Mouse (Mus musculus) heart, embryonic 15.5 days (tissue): ENCODE measurements at regions not wholly inside any gene's neighbourhood (a gene's known extent, or its start where the extent isn't known, plus 50 kb on each side); places are given as distances from the start of the nearest gene placed in this dataset.

ENCODE experiments used
- ATAC-seq: fragments of 200-750 bp; cut with Nextera tagmentation; replicated peaks from 2 replicates; pipeline ENCODE4 v1.8.0; 2017; ENCODE audit warnings: low read depth, moderate TSS enrichment; ENCODE audit not compliant: insufficient number of reproducible peaks, insufficient read depth, low FRiP score
- H3K27ac ChIP-seq: fragments of 300-500 bp; sonication (generic); 2 replicates; pipeline ENCODE4 v1.5.1; 2015; ENCODE audit warnings: mild to moderate bottlenecking, inconsistent platforms
- H3K27me3 ChIP-seq: fragments of 300-500 bp; sonication (generic); 2 replicates; pipeline ENCODE4 v1.6.1; 2015; ENCODE audit warnings: inconsistent platforms
- H3K36me3 ChIP-seq: fragments of 300-500 bp; sonication (generic); 2 replicates; pipeline ENCODE4 v1.6.1; 2015; ENCODE audit warnings: mild to moderate bottlenecking, inconsistent platforms
- H3K4me1 ChIP-seq: fragments of 300-500 bp; sonication (generic); replicated peaks from 2 replicates; pipeline ENCODE4 v1.6.1; 2015; ENCODE audit warnings: inconsistent platforms
- H3K4me2 ChIP-seq: fragments of 300-500 bp; sonication (generic); 2 replicates; pipeline ENCODE4 v1.6.1; 2015; ENCODE audit warnings: inconsistent platforms, mild to moderate bottlenecking, moderate library complexity
- H3K4me3 ChIP-seq: fragments of 300-500 bp; sonication (generic); 2 replicates; pipeline ENCODE4 v1.5.1; 2015; ENCODE audit warnings: mild to moderate bottlenecking, inconsistent platforms
- H3K9ac ChIP-seq: fragments of 300-500 bp; sonication (generic); 2 replicates; pipeline ENCODE4 v1.6.1; 2015; ENCODE audit warnings: mild to moderate bottlenecking, inconsistent platforms
- H3K9me3 ChIP-seq: fragments of 300-500 bp; sonication (generic); replicated peaks from 2 replicates; pipeline ENCODE4 v1.6.1; 2016; ENCODE audit warnings: inconsistent platforms
- WGBS: fragments of 180-500 bp; shearing (Covaris S2); methylation state at CpG from one replicate; pipeline ENCODE4 v1.1.7; 2015; ENCODE audit warnings: mixed read lengths; 5-methylcytosine and 5-hydroxymethylcytosine counted together

DNA sequence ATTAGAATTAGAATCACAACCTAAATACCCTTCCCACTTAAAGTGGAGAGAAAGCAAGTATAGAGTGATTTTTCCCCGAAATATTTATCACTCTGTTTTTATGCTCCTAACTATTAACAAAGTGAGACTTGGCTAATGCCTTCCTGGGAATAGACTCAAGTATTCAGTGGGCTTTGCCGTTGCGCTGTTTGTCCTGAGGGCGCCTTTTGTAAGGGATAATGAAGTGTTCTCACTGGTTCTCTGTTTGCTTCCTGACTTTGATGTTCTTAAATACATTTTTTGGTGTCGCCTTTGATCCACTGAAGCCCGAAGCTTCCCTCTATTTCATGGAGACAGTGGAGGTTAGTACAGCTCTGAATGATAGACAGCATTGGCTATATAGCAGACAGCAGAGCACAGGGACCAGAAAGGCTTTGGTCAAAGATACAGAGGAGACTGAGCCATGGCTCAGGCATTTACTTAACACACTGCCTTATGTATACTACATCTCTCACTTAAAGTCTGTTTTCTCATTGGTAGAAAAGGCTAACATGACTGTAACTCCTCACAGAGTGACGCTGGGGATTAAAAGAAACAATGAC, 63.0 kb upstream of the Stxbp6 start:
- Histone ChIP-seq H3K4me2 (no peak overlapping the region), H3K27ac (no peak overlapping the region), H3K4me1 (no peaks in the 10 kb centered on the region), H3K9me3 (no peaks in the 10 kb centered on the region), H3K9ac (no peak overlapping the region), H3K27me3 (no peaks in the 10 kb centered on the region), H3K36me3 (no peaks in the 10 kb centered on the region), H3K4me3 (no peak overlapping the region)
- 73% methylated on average over 7 of the region's 7 CpGs for WGBS
- no peak for ATAC-seq

DNA sequence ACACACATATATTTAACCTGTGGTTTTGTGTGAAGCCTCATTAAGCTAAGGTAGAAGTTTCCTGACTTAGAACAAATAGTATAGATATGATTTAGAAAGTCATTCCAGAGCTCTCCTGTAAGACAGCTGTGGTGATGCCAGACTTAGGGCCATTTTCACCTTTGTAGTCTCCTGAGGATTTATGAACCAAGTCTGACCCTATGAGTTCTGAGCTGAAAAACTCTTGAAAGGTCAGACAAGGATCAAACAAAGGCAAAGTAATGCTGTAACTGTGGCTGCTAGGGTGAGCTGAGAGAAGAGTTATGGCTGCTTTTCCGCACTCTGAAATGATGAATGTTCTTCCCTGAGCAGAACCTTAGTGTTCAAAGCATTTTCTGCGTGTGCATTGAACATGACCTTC, 58.9 kb upstream of the Stxbp6 start:
- no peak for ATAC-seq
- Histone ChIP-seq H3K9ac (no peak overlapping the region), H3K4me1 (no peaks in the 10 kb centered on the region), H3K27me3 (no peaks in the 10 kb centered on the region), H3K4me2 (no peak overlapping the region), H3K27ac (no peak overlapping the region), H3K4me3 (no peak overlapping the region), H3K9me3 (no peaks in the 10 kb centered on the region), H3K36me3 (no peaks in the 10 kb centered on the region)
- WGBS: 84% methylated on average over 2 of the region's 2 CpGs

DNA sequence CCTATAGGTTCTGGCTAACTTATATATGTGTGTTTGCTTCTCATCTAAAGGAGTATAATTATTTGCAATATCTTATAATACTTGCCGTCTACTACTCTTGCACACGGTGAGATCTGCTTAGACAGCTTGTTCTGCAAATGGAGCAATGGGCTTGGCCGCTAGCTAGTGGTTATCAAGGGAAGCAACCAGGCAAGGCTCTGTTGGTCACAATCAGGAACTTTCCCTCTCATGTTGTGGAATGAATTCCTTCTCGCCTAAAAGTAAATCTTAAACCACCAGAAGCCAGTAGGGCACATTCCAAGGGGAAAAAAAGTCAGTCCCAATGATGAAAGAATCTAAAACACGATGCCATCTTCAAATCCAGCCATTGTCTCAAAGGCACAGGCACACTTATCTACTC, 56.6 kb upstream of the Stxbp6 start:
- 81% methylated on average over 5 of the region's 5 CpGs for WGBS
- no peak for ATAC-seq

DNA sequence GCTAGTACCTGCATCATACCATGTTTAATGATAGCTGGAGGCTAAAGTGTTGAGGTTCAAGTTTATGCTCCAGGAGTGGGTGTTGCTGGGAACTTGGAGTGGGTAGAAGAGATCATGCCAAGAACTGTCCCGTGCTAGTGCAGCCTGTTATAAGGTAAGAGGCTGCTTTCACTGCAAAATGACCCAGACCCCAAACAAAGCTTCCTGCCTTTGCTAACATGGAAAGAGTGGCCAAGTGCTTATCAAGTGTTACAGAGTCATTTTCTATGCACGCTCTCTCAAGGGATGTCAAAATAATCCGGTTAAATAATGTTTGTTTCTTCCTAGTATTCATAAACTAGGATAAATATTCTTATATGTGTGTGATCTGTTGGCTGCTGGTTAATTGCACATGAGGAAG, 51.4 kb upstream of the Stxbp6 start:
- Histone ChIP-seq H3K9ac (no peak overlapping the region), H3K36me3 (no peaks in the 10 kb centered on the region), H3K9me3 (no peaks in the 10 kb centered on the region), H3K4me3 (no peak overlapping the region), H3K27me3 (no peaks in the 10 kb centered on the region), H3K4me1 (no peaks in the 10 kb centered on the region), H3K27ac (no peak overlapping the region), H3K4me2 (no peak overlapping the region)
- WGBS: 47% methylated on average over 3 of the region's 3 CpGs
- no peak for ATAC-seq

More for the DNA sequence above, 56.6 kb upstream of the Stxbp6 start:
- H3K27me3 ChIP-seq: no peaks in the 10 kb centered on the region
- no peaks in the 10 kb centered on the region for H3K36me3 ChIP-seq
- no peak overlapping the region for H3K27ac ChIP-seq
- H3K9ac ChIP-seq: no peak overlapping the region
- H3K9me3 ChIP-seq: no peaks in the 10 kb centered on the region
- no peaks in the 10 kb centered on the region for H3K4me1 ChIP-seq
- no peak overlapping the region for H3K4me2 ChIP-seq
- no peak overlapping the region for H3K4me3 ChIP-seq
